Mouse (Mus musculus) heart, adult 2 months (tissue): ENCODE measurements at regions not wholly inside any gene's neighbourhood (a gene's known extent, or its start where the extent isn't known, plus 50 kb on each side); places are given as distances from the start of the nearest gene placed in this dataset.

Source experiments
- DNase-seq, 2 experiments: peaks; one replicate each; pipeline ENCODE4 v3.0.0; 2021
- H3K27ac ChIP-seq: fragments of 200-600 bp; 2 replicates; pipeline ENCODE4 v1.8.1; 2022
- H3K27me3 ChIP-seq: fragments of 200-500 bp; 2 replicates; pipeline ENCODE4 v1.6.1; 2012; ENCODE audit warnings: mild to moderate bottlenecking, low read length, inconsistent platforms, mixed read lengths; ENCODE audit not compliant: control insufficient read depth, insufficient read depth
- H3K36me3 ChIP-seq: fragments of 200-500 bp; 2 replicates; pipeline ENCODE4 v1.6.1; 2012; ENCODE audit warnings: low read length, inconsistent platforms; ENCODE audit not compliant: control insufficient read depth, insufficient read depth
- H3K4me1 ChIP-seq: fragments of 200-500 bp; 2 replicates; pipeline ENCODE4 v1.6.1; 2011; ENCODE audit warnings: low read length; ENCODE audit not compliant: control insufficient read depth, insufficient read depth
- H3K4me3 ChIP-seq: fragments of 200-600 bp; 2 replicates; pipeline ENCODE4 v1.8.1; 2022
- H3K79me2 ChIP-seq: fragments of 200-500 bp; replicated peaks from 2 replicates; pipeline ENCODE4 v1.6.1; 2012; ENCODE audit warnings: mild to moderate bottlenecking, inconsistent platforms, low read length, moderate library complexity, mixed read lengths; ENCODE audit not compliant: control insufficient read depth, insufficient read depth
- H3K9ac ChIP-seq: fragments of 200-500 bp; 2 replicates; pipeline ENCODE4 v1.6.1; 2012; ENCODE audit warnings: low read depth, mild to moderate bottlenecking, control low read depth, inconsistent platforms, low read length, mixed read lengths
- CTCF ChIP-seq: fragments of 200-600 bp; IDR thresholded peaks from 2 replicates; pipeline ENCODE4 v1.8.1; 2022; ENCODE audit warnings: antibody characterized with exemption, mild to moderate bottlenecking, moderate library complexity
- EP300 ChIP-seq: fragments of 200-500 bp; IDR thresholded peaks from 2 replicates; pipeline ENCODE4 v1.6.1; 2011; ENCODE audit warnings: low read depth, low read length, control low read depth; ENCODE audit not compliant: insufficient read depth
- POLR2A ChIP-seq: fragments of 200-500 bp; IDR thresholded peaks from 2 replicates; pipeline ENCODE4 v1.6.1; 2011; ENCODE audit warnings: mild to moderate bottlenecking, low read depth, low read length, control low read depth; ENCODE audit not compliant: insufficient read depth
- WGBS: fragments of 180-500 bp; shearing (Covaris S2); methylation state at CpG from one replicate; pipeline ENCODE4 v1.1.7; 2018; 5-methylcytosine and 5-hydroxymethylcytosine counted together
- intact Hi-C: fragments of 180-260 bp; cut with DNase I; formaldehyde crosslinking; loops from one replicate; pipeline ENCODE4 v1.15.1; 2025

GRCm38 (mm10) chr1:35265125-35265524, 415.3 kb downstream of the Plekhb2 start:
- Histone ChIP-seq H3K9ac (no peak overlapping the region), H3K36me3 (no peaks in the 10 kb centered on the region), H3K4me1 (no peaks in the 10 kb centered on the region), H3K27ac (no peak overlapping the region), H3K4me3 (no peak overlapping the region), H3K79me2 (no peaks in the 10 kb centered on the region), H3K27me3 (no peaks in the 10 kb centered on the region)
- WGBS = 26% methylated on average over 1 of the region's 1 CpGs
- no peak for DNase-seq
- intact Hi-C loops = loop anchor here (10.0 kb wide), 1 partner anchor 230 kb away; no protein-coding TSS in a partner anchor
- TF ChIP-seq CTCF (no peak), EP300 (no peak), POLR2A (no peak)

DNA sequence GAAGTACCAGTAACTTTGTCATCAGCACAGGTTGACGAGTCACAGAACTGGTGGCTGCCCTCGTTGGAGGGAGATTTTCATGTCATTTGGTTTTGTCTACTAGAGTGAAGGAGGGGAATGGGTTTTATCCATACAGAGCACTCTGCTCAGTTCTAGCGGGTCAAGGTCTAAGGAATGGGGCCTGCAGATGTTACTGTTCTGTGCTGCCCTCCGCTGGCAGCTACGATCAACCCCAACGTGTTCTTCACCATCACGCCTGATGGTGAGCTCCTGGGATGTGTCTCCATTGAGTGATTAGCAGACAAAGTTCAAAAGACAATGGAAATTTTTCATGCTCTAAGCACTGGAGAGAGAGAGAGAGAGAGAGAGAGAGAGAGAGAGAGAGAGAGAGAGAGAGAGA, 416.9 kb downstream of the Plekhb2 start:
- 37% methylated on average over 7 of the region's 7 CpGs for WGBS
- H3K4me1 ChIP-seq = no peaks in the 10 kb centered on the region
- H3K27me3 ChIP-seq = no peaks in the 10 kb centered on the region
- no peaks in the 10 kb centered on the region for H3K36me3 ChIP-seq
- TF ChIP-seq POLR2A = no peak
- TF ChIP-seq EP300 = no peak
- peak; percentile 38 for TF ChIP-seq CTCF
- intact Hi-C loops = loop anchor here (10.0 kb wide), 1 partner anchor 232 kb away; no protein-coding TSS in a partner anchor
- no peak for DNase-seq
- H3K9ac ChIP-seq = no peak overlapping the region
- H3K79me2 ChIP-seq = no peaks in the 10 kb centered on the region
- no peak overlapping the region for H3K27ac ChIP-seq
- no peak overlapping the region for H3K4me3 ChIP-seq

GRCm38 (mm10) chr1:35267883-35268282, 418.1 kb downstream of the Plekhb2 start:
- no peak overlapping the region for H3K9ac ChIP-seq
- H3K4me3 ChIP-seq = no peak overlapping the region
- no peak for TF ChIP-seq EP300
- TF ChIP-seq POLR2A = no peak
- no peak for TF ChIP-seq CTCF
- no peaks in the 10 kb centered on the region for H3K4me1 ChIP-seq
- no peak for DNase-seq
- 78% methylated on average over 7 of the region's 7 CpGs for WGBS
- H3K27ac ChIP-seq = no peak overlapping the region
- H3K79me2 ChIP-seq = no peaks in the 10 kb centered on the region
- no peaks in the 10 kb centered on the region for H3K27me3 ChIP-seq
- no peaks in the 10 kb centered on the region for H3K36me3 ChIP-seq
- intact Hi-C loops = loop anchor here (10.0 kb wide), 1 partner anchor 233 kb away; no protein-coding TSS in a partner anchor

DNA sequence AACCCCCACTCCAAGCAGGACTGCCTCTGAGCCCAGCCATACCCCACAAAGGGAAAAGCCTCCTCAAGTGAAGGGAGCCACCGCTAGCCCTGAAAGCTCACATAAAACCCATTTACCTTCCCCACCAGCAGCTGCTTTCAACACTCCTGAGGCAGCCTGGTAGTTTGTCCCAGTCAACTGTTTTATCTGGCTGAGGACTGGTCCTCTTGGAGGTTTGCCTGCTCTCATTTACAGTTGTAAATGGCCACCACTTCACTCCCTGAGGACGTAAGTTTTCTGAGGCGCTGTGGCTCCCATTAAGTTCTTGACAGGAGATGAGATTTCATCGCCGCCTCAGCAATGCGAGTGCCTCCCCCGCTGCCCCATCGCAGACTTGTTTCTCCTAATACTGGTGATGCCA, 425.2 kb downstream of the Plekhb2 start:
- no peak overlapping the region for H3K9ac ChIP-seq
- WGBS = 50% methylated on average over 8 of the region's 8 CpGs

More for the DNA sequence above, 425.2 kb downstream of the Plekhb2 start:
- Histone ChIP-seq H3K79me2 (no peaks in the 10 kb centered on the region), H3K27ac (no peak overlapping the region), H3K4me3 (no peak overlapping the region), H3K27me3 (no peaks in the 10 kb centered on the region), H3K4me1 (no peaks in the 10 kb centered on the region), H3K36me3 (no peaks in the 10 kb centered on the region)
- TF ChIP-seq POLR2A (no peak), EP300 (no peak)
- intact Hi-C loops = no loop called here
- DNase-seq = no peak
